Mouse (Mus musculus) ES-Bruce4 (cell line): ENCODE measurements at regions not wholly inside any gene's neighbourhood (a gene's known extent, or its start where the extent isn't known, plus 50 kb on each side); places are given as distances from the start of the nearest gene placed in this dataset.

Experiments
- H3K27ac ChIP-seq: 2 replicates; pipeline ENCODE4 v1.5.1; 2012; ENCODE audit warnings: low read length, inconsistent platforms; ENCODE audit not compliant: insufficient read depth
- H3K27me3 ChIP-seq: 2 replicates; pipeline ENCODE4 v1.6.1; 2012; ENCODE audit warnings: mild to moderate bottlenecking, low read length, inconsistent platforms; ENCODE audit not compliant: control insufficient read depth, poor library complexity, insufficient read depth, severe bottlenecking
- H3K36me3 ChIP-seq: 2 replicates; pipeline ENCODE4 v1.6.1; 2012; ENCODE audit warnings: inconsistent platforms, mild to moderate bottlenecking, low read length, moderate library complexity; ENCODE audit not compliant: control insufficient read depth, poor library complexity, insufficient read depth, severe bottlenecking
- H3K4me1 ChIP-seq: one replicate; pipeline ENCODE4 v1.8.1; 2011; ENCODE audit warnings: low read length; ENCODE audit not compliant: control insufficient read depth, insufficient read depth
- H3K4me3 ChIP-seq: 2 replicates; pipeline ENCODE4 v1.5.1; 2011; ENCODE audit warnings: low read depth, mild to moderate bottlenecking, low read length
- H3K9ac ChIP-seq: 2 replicates; pipeline ENCODE4 v1.6.1; 2012; ENCODE audit warnings: low read depth, mild to moderate bottlenecking, inconsistent platforms; ENCODE audit not compliant: poor library complexity, severe bottlenecking
- H3K9me3 ChIP-seq: replicated peaks from 2 replicates; pipeline ENCODE4 v1.6.1; 2012; ENCODE audit warnings: mild to moderate bottlenecking, low read length, inconsistent platforms; ENCODE audit not compliant: control insufficient read depth, poor library complexity, insufficient read depth, severe bottlenecking
- CTCF ChIP-seq: IDR thresholded peaks from one replicate; pipeline ENCODE4 v1.8.1; 2011; ENCODE audit warnings: low read depth, low read length
- EP300 ChIP-seq: IDR thresholded peaks from 2 replicates; pipeline ENCODE4 v1.6.1; 2011; ENCODE audit warnings: low read depth, low read length; ENCODE audit not compliant: insufficient read depth
- POLR2A ChIP-seq: IDR thresholded peaks from one replicate; pipeline ENCODE4 v1.8.1; 2011; ENCODE audit warnings: low read length; ENCODE audit not compliant: insufficient read depth

DNA sequence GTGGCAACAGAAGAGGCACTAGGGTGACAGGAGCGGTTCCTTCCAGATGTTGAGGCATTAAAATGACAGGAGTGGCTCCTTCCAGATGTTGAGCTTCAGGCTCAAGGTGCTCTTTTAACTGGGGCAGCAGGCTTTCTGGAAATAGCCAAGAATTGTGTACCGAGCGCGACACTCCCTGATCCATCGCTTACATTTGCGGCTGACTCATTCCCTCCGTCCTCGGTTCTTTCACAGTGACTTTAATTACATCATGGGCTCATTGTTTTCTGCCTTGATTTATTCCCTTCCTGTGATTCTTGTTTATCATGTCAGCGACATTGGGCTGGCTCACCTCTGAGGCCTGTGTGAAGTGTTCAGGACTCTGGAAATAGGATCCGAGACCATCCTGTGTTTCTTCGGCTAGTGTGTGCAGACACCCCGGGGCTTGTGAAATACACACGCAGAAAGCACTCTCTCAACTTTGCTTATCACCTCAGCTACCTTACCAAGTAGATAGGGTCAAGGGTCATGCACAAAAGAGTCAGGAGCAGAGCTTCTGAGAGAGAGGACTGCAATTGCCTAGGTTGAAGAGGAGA lies 63.1 kb upstream of the Slc35c1 start:
- no peak overlapping the region for H3K4me3 ChIP-seq
- no peaks in the 10 kb centered on the region for H3K4me1 ChIP-seq
- H3K9ac ChIP-seq, result no peak overlapping the region
- H3K27me3 ChIP-seq, result no peaks in the 10 kb centered on the region
- no peaks in the 10 kb centered on the region for H3K9me3 ChIP-seq
- no peak overlapping the region for H3K27ac ChIP-seq
- H3K36me3 ChIP-seq, result no peaks in the 10 kb centered on the region
- TF ChIP-seq EP300 (no peak), POLR2A (no peak), CTCF (no peak)

DNA sequence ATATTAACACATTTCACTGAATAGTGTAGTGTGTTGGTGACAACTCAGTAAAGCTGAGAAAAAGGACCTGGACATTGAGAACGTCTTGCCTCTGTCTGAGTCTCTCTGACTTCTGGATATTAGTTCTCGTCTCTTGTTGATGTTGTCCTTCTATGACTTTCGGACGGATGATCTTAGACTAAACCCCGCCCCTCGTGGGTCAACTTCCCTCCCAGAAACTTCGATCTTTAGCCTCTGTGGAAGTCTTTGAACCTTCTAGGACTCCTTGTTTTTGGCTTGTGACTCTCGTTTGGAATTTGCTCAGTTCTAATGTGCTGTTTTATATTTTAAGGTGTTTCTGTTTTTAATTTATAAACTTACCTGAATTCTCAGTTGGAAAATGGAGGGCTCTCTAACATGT lies 61.2 kb upstream of the Slc35c1 start:
- Histone ChIP-seq H3K4me3 (no peak overlapping the region), H3K9me3 (no peaks in the 10 kb centered on the region), H3K27ac (no peak overlapping the region), H3K36me3 (no peaks in the 10 kb centered on the region), H3K4me1 (no peaks in the 10 kb centered on the region), H3K9ac (no peak overlapping the region), H3K27me3 (no peaks in the 10 kb centered on the region)
- no peak for TF ChIP-seq CTCF
- TF ChIP-seq EP300, result no peak
- no peak for TF ChIP-seq POLR2A

DNA sequence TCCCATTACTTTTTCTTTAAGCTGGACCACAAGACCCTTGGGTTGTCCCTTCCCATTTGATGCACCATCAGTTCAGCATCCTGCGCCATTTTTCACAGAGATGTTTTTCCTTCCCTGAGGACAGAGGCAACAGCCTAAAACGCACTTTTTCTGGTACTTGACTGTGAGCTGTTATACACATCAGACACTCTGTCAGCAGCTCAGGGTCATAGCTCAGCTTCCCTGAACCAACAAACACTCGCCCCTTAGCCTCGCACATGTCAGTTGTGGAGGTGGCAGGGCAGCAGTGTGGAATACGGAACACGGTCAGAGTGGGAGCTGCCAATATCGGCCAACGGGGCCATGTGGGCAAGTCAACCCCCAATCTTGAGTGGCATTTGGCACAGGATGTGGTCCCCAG lies 59.1 kb upstream of the Slc35c1 start:
- Histone ChIP-seq H3K9ac (no peak overlapping the region), H3K4me1 (no peaks in the 10 kb centered on the region), H3K9me3 (no peaks in the 10 kb centered on the region), H3K27me3 (no peaks in the 10 kb centered on the region), H3K4me3 (no peak overlapping the region), H3K36me3 (no peaks in the 10 kb centered on the region), H3K27ac (no peak overlapping the region)
- TF ChIP-seq POLR2A (no peak), EP300 (no peak), CTCF (no peak)

DNA sequence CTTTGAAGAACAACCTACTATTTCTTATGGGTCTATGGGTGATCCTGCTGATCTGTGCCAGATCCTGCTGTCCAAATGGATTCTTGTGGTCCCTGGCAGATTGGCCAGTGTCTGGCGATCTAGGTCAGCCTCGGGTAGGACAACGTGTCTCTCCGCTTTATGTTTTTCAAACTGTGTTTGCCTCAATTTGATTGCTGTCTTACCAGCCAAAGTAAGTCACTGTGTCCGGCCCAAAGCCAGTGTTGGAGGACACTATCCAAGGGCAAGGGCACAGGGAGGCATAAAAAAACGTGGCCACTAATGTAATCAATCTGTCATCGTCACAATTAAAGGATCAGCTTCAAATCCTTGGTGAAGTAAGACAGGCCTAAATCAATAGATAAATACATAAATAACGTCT lies 58.6 kb upstream of the Slc35c1 start:
- H3K9ac ChIP-seq, result no peak overlapping the region
- no peaks in the 10 kb centered on the region for H3K36me3 ChIP-seq
- no peak overlapping the region for H3K27ac ChIP-seq
- H3K4me1 ChIP-seq, result no peaks in the 10 kb centered on the region
- H3K4me3 ChIP-seq, result no peak overlapping the region
- no peaks in the 10 kb centered on the region for H3K9me3 ChIP-seq
- TF ChIP-seq POLR2A (no peak), EP300 (no peak), CTCF (no peak)
- no peaks in the 10 kb centered on the region for H3K27me3 ChIP-seq

DNA sequence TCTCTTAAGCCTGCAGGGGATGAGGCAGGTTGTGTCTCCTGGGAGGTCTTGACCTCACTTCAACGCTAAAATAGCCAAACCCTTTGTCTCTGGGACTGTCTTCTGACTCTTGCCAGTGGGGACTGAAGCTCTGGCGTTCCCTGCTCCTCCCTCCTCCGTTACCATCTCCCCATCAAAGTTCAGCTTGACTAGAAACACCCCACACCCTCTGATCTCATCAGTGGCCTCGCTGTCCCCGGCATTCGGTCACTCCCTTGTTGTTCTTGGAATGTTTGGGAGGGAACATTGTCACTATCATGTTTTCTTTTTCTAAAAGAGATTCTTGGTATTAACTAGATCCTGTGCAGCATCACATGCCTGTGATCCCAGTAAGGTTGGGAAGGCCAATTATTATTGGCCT lies 54.6 kb upstream of the Slc35c1 start:
- Histone ChIP-seq H3K9ac (no peak overlapping the region), H3K27me3 (no peaks in the 10 kb centered on the region), H3K4me3 (no peak overlapping the region), H3K36me3 (no peaks in the 10 kb centered on the region), H3K9me3 (no peaks in the 10 kb centered on the region), H3K4me1 (no peaks in the 10 kb centered on the region), H3K27ac (no peak overlapping the region)
- TF ChIP-seq POLR2A (no peak), EP300 (no peak), CTCF (no peak)

DNA sequence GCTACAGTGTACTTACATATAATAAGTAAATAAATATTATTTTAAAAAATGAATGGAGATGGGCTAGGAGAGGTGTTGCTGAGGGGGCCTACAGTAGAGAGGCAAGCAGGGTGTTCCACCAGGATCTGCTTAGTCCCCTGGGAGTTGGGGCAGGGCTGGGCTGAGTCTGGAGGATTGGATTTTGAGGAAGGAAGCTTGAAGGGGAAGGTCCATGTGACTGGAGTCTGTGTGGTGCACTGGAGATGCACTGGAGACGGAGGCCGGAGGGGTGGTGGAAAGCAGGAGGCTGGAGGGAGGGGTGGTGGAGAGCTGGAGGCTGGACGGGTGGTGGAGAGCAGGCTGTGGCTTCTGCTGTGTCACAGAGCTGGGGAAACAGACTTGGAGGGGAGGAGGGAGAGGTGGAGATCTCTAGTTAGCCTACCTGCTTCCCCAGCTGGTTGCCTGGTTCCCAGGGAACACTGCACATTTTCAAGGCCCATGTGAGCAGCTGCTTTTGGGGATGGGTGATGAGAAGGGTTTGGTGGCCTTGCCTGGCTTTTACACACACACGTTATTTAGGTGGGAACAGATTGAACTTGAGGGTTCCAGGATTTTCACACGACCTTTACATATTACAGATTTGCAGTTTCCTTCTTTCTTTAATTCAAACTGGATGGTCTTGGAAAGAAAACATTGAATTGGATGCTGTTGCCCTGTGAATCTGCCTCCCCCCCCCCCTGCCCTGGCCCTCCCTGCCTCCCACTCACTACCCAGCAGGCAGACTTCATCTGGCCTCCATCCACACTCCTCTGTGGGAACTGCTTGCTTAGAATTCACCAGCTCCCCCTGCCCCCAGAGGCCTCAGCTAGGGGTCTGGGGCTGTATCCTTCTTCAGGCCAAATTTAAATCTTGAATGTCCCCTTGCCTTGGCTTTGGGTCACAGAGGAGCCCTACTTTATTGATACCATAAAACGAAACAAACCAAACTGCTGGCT lies 51.7 kb upstream of the Slc35c1 start:
- Histone ChIP-seq H3K9ac (no peak overlapping the region), H3K4me1 (no peaks in the 10 kb centered on the region), H3K9me3 (no peaks in the 10 kb centered on the region), H3K36me3 (no peaks in the 10 kb centered on the region), H3K27ac (no peak overlapping the region), H3K4me3 (no peak overlapping the region), H3K27me3 (no peaks in the 10 kb centered on the region)
- TF ChIP-seq POLR2A (no peak), CTCF (no peak), EP300 (no peak)
